Mouse (Mus musculus) 416B (cell line): Measurements from ENCODE around the gene Tspan33.
A peak's percentile ranks its signal among the peaks of the same experiment; 100 is the strongest.

Experiments used
- DNase-seq: peaks from one replicate; pipeline ENCODE4 v3.0.0; 2011; ENCODE audit warnings: low read depth

Tspan33 gene

DNA sequence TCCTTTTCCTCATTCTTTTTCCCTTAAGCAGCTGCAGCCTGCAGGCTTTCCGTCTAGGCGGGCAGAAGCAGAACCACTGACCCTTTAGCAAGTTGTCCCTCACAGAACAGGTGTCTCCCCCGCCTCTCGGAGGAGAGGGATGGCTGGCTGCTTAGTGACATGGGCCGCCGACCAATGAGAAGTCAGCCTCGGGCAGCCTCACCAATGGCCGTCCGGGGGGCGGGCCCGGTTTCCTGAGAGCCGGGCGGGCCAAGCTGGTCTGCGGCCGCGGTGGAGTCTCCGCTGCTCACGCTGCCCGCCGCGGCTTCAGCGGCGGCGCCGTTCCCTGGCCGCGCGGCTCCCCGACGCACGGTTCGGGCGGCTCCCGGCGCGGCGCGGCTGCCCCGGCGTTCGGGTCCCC, at the start of gene Tspan33:
Gene Tspan33 (plus strand): TSS at position 270 of the 400 bp plus-strand sequence.
- peak; percentile 80 for DNase-seq

DNA sequence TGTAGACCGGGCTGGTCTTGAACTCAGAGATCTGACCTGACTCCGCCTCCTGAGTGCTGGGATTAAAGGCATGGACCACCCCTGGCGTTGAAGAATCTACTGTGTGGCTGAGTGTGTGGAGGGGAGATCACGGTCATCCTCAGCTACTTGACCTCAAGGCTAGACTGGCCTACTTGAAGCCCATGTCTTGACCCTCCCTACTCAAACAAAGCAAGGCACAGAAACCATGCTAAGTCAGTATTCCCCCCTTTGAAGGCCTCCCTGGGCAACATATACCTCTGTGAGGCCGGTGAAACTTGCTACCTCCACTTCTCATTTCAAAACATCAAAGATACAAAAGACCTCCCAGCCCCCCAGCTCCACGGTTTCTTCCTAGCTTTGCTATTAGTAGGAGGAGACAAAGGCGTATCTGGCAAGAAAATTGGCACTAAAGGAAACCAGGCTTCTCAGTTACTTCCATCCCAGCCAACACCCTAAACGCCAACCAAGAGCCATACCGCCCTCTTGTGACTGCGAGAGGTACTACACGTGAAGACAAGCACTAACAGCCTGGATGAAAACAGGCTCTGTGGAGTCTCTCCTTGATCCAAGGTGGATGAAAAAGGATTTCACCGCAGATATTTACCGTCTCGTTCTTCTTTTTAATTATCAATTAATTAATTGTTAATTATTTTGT, 44.4 kb upstream of the Tspan33 start:
- DNase-seq: peak; percentile 87

GRCm38 (mm10) chr6:29650170-29650549, 43.9 kb upstream of the Tspan33 start:
- DNase-seq: no peak

GRCm38 (mm10) chr6:29653271-29653670, 40.8 kb upstream of the Tspan33 start:
- no peak for DNase-seq

GRCm38 (mm10) chr6:29658626-29659475, 35.2 kb upstream of the Tspan33 start:
- DNase-seq: no peak

DNA sequence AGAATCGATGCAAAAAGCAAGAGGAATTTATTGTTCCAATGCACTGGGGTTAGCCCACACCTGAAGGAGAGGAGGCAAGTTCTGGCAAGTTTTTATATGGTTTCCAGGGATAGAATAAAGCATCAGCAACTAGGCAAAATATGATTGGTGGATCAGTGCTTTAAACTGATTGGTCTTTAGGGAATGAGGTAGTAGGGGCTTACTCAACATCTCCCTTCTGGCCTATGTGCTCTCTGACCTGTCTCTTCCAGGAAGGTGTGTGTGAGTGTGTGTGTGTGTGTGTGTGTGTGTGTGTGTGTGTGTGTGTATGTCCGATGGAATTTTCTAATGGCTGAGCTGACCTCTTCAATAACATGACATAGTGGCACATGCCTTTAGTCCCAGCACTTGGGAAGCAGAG, 34.1 kb upstream of the Tspan33 start:
- no peak for DNase-seq

DNA sequence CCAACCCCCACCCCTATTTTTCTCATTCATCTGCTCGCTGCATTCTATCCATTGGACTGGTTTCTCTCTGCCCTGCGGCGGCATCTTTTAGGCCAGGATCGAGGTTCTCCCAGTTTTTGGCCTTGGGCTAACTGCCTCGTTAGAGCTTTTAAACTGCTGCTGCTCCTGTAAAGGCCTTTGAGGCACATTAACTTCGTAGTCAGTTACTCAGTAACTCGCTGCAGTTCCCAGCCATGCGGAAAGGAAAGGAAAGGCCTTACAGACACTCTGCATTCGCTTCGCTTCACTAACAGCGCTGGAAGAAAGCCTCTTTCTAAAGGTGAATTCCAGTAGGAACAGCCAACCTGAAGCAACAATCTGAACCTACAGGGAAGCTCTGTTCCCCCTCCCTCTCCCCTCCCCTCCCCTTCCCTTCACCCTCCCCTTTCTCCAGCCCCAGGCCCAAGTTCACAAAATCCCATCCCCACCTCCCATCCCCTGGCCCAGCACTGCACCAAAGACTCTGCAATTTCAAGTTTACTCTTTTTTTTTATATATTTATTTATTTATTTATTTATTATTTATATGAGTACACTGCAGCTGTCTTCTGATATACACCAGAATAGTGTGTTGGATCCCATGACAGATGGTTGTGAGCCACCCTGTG, 33.2 kb upstream of the Tspan33 start:
- DNase-seq: no peak

DNA sequence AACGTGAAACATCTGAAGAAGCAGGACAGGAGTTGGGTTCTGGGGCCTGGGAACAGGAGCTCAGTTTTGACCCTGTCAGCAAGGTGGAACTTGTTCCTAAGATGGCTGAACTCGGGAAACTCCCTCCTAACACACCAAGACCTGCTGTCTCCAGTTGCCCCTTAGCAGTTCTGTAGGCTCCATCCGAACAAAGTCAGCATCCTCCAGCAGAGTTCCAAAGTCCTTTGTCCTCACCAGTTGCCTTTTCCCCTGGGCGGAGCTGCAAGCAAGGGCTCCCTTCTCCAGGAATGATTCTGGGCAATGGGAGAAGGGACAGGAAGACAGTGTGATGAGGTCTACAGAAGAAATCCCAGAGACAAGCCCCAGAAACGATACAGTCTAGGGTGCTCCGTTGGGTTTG, 26.8 kb upstream of the Tspan33 start:
- DNase-seq: no peak

DNA sequence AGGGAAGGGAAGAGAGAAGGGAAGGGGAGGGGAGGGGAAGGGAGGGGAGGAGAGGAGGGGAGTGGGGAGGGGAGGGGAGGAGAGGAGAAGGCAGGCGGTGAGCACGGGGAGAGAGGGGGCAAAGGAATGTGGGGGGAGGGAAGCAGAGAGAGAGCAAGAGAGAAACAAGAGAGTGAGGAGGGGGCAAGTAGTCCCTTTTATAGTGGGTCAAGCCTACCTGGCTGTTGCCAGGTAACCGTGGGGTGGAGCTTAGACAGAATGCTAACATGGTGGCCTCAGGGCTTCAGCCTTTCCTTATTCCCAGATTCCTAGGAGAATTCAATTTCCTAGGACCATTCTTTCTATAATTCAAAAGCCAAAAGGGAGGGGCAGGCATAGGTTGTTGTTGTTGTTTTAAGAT, 22.3 kb upstream of the Tspan33 start:
- no peak for DNase-seq

DNA sequence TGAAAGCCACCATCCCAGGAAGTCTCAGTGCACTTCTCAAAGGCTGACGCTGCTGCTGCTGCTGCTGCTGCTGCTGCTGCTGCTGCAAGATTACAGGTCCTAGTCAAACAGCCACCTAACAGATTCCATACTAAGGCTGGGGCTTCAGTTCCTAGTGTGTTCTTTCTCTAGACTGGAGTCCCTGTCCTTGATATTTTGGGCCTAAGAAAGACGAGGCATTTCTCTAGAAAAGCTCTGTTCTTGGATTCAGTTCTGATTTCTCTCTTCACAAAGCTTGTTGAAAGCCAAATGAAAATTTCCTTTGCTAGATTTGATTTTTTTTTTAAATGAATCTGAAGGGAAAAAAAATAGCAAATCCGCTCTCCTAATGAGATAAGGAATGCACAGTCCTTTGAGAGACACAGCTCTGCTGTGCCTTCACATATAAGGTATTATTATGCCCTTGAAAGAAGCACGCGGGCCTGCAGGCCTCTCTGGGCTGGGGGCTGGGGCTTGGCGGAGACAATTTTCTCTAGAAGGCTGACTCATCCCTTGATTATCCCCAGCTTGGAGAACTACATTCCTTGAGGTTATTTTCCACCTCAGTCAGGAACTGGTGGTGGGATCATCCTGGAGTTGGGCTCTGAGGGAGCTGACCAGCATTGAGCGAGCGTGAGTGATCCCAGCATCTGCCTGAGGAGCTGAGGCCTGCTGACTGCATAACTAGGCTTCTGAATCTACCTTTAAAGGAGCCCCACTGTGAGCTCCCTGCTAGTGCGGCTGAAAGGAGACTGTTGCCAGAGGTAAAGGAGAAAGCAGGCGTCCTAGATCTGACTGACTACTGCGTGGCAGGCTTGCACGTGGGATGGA, 21.2 kb upstream of the Tspan33 start:
- DNase-seq: no peak

GRCm38 (mm10) chr6:29673739-29674138, 20.3 kb upstream of the Tspan33 start:
- no peak for DNase-seq

GRCm38 (mm10) chr6:29679947-29680550, 14.0 kb upstream of the Tspan33 start:
- DNase-seq: peak; percentile 77

DNA sequence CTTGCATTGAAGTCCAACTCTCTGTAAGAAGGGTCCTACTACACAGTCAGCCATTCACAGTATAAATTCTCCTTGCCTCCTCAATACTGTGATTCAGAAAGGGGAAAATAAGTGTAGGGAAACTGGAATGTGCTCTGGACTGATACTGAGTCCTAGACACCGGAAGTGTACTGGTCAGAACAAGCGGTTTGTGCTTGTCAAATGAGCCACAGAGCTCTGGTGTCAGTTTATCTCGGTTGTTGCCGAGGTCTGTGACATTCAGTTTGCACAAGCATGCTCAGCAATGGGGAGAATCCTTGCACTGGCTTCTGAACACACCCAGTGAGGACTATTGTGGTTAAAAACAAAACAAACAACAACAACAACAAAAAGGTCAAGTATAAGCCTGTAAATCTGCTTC, 12.2 kb upstream of the Tspan33 start:
- DNase-seq: peak; percentile 60

DNA sequence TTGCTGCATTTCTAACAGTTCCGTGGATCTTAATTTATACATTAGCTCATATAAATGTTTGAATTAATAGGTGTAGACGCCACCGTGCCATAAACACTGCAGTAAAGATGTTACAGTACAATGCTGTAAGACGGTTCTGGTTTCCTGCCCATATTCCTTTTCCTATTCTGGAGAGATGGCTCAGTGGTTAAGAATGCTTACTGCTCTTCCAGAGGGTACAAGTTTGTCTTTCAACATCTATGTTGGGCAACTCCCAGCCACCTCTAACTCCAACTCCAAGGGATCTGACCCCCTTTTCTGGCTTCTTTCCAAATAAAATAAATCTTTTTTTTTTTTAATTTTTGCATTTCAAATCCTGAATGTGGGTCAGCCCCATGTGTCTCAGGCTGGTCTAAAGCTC, 9.3 kb upstream of the Tspan33 start:
- no peak for DNase-seq

GRCm38 (mm10) chr6:29685952-29686351, 8.1 kb upstream of the Tspan33 start:
- no peak for DNase-seq

DNA sequence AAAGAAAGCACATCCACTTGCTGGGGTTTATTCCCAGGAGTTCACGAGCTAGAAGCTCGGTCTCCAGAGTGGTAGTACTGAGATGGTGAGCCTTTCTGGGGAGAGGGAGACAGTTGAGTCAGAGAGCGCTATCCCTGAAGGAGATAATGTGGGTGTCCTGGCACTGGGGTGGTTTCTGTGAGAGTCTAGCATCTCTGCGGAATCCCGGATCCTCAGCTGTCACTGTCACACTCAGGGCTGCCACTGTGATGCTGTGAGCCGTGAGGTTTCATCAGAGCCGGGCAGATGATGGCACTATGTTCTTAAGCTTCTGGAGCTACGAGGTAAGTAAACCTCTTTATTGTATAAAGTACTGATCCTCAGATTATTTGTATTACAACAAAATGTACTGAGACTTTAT, 4.6 kb upstream of the Tspan33 start:
- no peak for DNase-seq

GRCm38 (mm10) chr6:29694375-29695289, 610 bp downstream of the Tspan33 start:
- no peak for DNase-seq

DNA sequence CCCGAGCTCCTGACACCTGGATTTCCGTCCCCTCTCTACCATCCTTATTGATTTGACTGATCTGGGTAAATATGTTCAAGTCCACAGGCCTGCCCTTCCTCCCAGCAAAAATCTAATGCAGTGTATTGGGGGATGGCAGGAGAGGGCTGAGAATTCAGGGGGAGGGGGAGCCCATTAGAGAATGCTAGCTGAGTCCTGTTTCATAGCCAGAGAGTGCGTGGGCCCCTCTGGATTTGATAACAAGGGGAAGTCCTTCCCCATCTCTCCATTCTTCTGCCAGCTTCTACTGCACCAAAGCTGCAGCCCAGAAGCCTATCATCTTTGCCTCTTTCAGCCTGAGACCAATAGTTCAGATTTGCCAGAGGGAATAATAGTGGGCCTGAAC, 1.3 kb downstream of the Tspan33 start:
- no peak for DNase-seq

DNA sequence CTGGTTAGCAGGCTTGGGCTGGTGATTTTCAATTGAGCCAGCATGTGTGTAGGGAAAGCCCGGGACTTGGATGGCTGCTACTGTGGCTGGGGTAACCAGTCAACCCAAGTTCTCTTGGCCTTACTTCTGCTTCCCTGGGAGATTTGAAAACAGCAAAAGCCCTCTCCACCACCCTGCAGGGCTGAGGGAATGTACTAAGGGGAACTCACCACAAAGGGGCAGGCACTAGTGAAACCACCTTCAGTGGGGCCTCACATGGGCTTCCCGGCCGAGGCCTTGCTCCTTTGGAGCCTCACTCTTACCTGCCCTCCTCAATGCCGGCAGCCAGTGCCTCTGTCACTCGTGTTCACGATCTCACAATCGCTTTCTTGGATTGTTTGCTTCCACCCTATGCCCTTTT, 2.0 kb downstream of the Tspan33 start:
- DNase-seq: no peak

- no peak for DNase-seq
Observed at GRCm38 (mm10) chr6:29697139-29697538, 3.1 kb downstream of the Tspan33 start.

- no peak for DNase-seq
Observed at GRCm38 (mm10) chr6:29697548-29697947, 3.5 kb downstream of the Tspan33 start.
